Mouse (Mus musculus) limb, embryonic 12.5 days (tissue): ENCODE measurements around the gene Cpsf6. TPM values are rescaled to one million over a fixed set of nuclear protein-coding genes. Genes with fewer than 3 reads are reported as not detected.

Experiments
- ATAC-seq: fragments of 200-750 bp; cut with Nextera tagmentation; 2 replicates; pipeline ENCODE4 v1.8.0; 2017; ENCODE audit warnings: low read depth, moderate TSS enrichment; ENCODE audit not compliant: insufficient number of reproducible peaks, insufficient read depth, low FRiP score, low TSS enrichment
- H3K27ac ChIP-seq: fragments of 300-500 bp; sonication (generic); 2 replicates; pipeline ENCODE4 v1.5.1; 2016; ENCODE audit warnings: mild to moderate bottlenecking, moderate library complexity
- H3K27me3 ChIP-seq: fragments of 300-500 bp; sonication (generic); 2 replicates; pipeline ENCODE4 v1.6.1; 2016; ENCODE audit warnings: mild to moderate bottlenecking, moderate library complexity
- H3K36me3 ChIP-seq: fragments of 300-500 bp; sonication (generic); 2 replicates; pipeline ENCODE4 v1.6.1; 2016; ENCODE audit warnings: mild to moderate bottlenecking, moderate library complexity
- H3K4me1 ChIP-seq: fragments of 300-500 bp; sonication (generic); replicated peaks from 2 replicates; pipeline ENCODE4 v1.6.1; 2016
- H3K4me2 ChIP-seq: fragments of 300-500 bp; sonication (generic); 2 replicates; pipeline ENCODE4 v1.6.1; 2016; ENCODE audit warnings: mild to moderate bottlenecking, moderate library complexity
- H3K4me3 ChIP-seq: fragments of 300-500 bp; sonication (generic); replicated peaks from 2 replicates; pipeline ENCODE4 v1.5.1; 2016; ENCODE audit warnings: mild to moderate bottlenecking
- H3K9ac ChIP-seq: fragments of 300-500 bp; sonication (generic); replicated peaks from 2 replicates; pipeline ENCODE4 v1.6.1; 2016; ENCODE audit warnings: mild to moderate bottlenecking, moderate library complexity
- H3K9me3 ChIP-seq: fragments of 300-500 bp; sonication (generic); 2 replicates; pipeline ENCODE4 v1.6.1; 2016; ENCODE audit warnings: mild to moderate bottlenecking, moderate library complexity
- WGBS: fragments of 180-500 bp; shearing (Covaris S2); methylation state at CpG from one replicate; pipeline ENCODE4 v1.1.7; 2016; 5-methylcytosine and 5-hydroxymethylcytosine counted together
- polyA plus RNA-seq: library from polyadenylated mRNA; unstranded; fragments of >200 nt; fragmentation: Nextera tagmentation; extraction: Ambion mirVana; gene quantifications from 2 replicates; pipeline ENCODE4 v1.2.1, GENCODE M21; 2016

Cpsf6 gene
- polyA plus RNA-seq, 1 experiment from 2014 or later, result 231 TPM

DNA sequence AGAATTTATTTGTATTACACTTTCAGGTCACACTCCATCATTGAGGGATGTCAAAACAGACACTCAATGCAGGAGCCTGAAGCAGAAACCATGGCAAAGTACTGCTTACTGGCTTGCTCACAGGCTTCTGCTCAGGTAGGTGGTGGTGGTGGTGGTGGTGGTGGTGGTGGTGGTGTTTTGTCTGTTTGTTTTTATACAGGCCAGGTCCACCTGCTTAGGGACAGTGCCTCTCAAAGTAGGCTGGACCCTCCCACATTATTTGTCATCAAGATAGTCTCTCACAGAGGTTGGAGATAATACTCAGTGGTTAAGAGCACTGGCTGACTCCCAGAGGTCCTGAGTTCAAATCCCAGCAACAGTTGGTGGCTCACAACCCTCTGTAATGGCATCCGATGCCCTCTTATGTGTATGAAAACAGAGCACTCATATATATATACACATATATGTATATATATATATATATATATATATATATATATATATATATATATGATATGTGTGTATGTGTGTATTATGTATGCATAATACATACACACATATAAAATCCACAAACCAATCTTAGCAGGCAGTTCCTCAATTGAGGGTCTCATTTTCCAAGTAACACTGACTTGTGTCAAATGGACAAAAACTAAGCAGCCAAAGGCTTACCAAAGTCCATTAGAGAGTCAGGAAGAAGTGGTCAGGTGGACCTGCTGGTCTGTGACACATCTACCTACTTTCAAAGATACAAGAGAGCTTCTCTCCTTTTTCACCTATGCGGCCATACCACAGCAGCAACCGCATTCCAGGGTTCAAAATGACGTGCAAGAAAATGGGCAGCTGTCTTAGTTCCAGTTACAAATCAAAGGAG lies 1.1 kb upstream of the Cpsf6 start:
- Histone ChIP-seq H3K27ac (no peak overlapping the region), H3K27me3 (no peaks in the 10 kb centered on the region), H3K4me1 (0 out of 2 replicates have a peak, but pooled peaks cover 4% of the 10 kb centered on the region), H3K36me3 (no peaks in the 10 kb centered on the region), H3K4me3 (no peak overlapping the region), H3K9me3 (no peaks in the 10 kb centered on the region), H3K9ac (no peak overlapping the region), H3K4me2 (no peak overlapping the region)
- WGBS, result 92% methylated on average over 4 of the region's 4 CpGs
- no peak for ATAC-seq

DNA sequence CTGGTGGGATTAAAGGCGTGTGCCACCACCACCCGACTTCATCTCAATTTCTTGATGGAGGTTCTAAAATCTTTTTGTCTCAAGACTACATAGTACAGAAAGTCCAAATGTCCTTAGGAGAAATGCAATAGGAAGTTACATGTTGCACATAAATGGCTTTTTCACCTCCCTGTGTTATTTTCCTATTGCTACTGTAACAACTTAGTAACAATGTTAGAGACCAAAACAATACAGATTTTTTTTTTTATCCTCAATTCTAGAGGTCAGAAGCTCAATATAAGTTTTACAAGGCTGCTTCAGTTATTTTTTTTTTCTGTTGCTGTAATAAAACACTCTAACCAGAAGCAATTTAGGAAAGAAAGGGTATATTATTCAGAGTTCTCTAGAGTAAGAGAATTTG lies 374 bp downstream of the Cpsf6 start:
- no peaks in the 10 kb centered on the region for H3K36me3 ChIP-seq
- WGBS, result 89% methylated on average over 2 of the region's 2 CpGs
- H3K27me3 ChIP-seq, result no peaks in the 10 kb centered on the region
- 0 out of 2 replicates have a peak, but pooled peaks cover 4% of the 10 kb centered on the region for H3K4me1 ChIP-seq
- no peak overlapping the region for H3K4me3 ChIP-seq
- H3K9ac ChIP-seq, result no peak overlapping the region
- H3K9me3 ChIP-seq, result no peaks in the 10 kb centered on the region
- no peak overlapping the region for H3K27ac ChIP-seq
- H3K4me2 ChIP-seq, result no peak overlapping the region
- no peak for ATAC-seq

DNA sequence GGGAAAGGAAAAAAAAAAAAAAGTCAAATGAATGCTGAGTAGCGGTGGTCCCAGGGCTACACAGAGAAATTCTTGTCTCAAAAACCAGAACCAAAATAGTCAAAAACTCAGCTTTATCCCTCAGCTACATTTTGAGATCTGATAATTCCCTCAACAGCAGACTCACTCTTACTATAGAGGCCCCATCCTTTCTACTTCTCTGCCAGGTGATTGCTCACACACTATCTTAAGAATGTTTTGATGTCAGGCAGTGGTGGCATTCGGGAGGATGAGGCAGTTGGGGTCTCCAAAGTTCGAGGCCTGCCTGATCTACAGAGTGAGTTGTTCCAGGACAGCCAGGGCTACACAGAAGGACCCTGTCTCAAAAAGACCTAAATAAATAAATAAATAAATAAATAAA lies 1.2 kb downstream of the Cpsf6 start:
- Histone ChIP-seq H3K27ac (no peak overlapping the region), H3K4me2 (no peak overlapping the region), H3K9ac (no peak overlapping the region), H3K4me3 (no peak overlapping the region), H3K9me3 (no peaks in the 10 kb centered on the region), H3K36me3 (no peaks in the 10 kb centered on the region), H3K4me1 (peaks cover 4% of the 10 kb centered on the region; the same call in 1 of the 2 replicates), H3K27me3 (no peaks in the 10 kb centered on the region)
- 90% methylated on average over 3 of the region's 3 CpGs for WGBS
- no peak for ATAC-seq

DNA sequence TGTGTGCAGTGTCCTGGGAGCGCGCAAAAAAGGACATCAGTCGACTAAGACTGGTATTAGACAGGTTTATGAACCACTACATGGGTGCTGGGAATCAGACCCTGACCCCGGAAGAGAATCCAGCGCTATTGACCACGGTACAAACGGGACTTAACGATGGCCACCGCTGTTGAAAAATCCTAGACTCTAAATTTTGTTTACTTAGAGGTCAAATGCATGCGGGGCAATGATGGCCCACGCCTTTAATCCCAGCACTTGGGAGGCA lies 1.6 kb downstream of the Cpsf6 start:
- no peaks in the 10 kb centered on the region; the same call in 1 of the 2 replicates for H3K36me3 ChIP-seq
- H3K4me2 ChIP-seq, result no peak overlapping the region
- no peaks in the 10 kb centered on the region for H3K9me3 ChIP-seq
- no peak overlapping the region for H3K9ac ChIP-seq
- 93% methylated on average over 11 of the region's 11 CpGs for WGBS
- no peaks in the 10 kb centered on the region for H3K27me3 ChIP-seq
- peaks cover 4% of the 10 kb centered on the region; the same call in 1 of the 2 replicates for H3K4me1 ChIP-seq
- no peak overlapping the region for H3K4me3 ChIP-seq
- H3K27ac ChIP-seq, result no peak overlapping the region
- ATAC-seq, result no peak

DNA sequence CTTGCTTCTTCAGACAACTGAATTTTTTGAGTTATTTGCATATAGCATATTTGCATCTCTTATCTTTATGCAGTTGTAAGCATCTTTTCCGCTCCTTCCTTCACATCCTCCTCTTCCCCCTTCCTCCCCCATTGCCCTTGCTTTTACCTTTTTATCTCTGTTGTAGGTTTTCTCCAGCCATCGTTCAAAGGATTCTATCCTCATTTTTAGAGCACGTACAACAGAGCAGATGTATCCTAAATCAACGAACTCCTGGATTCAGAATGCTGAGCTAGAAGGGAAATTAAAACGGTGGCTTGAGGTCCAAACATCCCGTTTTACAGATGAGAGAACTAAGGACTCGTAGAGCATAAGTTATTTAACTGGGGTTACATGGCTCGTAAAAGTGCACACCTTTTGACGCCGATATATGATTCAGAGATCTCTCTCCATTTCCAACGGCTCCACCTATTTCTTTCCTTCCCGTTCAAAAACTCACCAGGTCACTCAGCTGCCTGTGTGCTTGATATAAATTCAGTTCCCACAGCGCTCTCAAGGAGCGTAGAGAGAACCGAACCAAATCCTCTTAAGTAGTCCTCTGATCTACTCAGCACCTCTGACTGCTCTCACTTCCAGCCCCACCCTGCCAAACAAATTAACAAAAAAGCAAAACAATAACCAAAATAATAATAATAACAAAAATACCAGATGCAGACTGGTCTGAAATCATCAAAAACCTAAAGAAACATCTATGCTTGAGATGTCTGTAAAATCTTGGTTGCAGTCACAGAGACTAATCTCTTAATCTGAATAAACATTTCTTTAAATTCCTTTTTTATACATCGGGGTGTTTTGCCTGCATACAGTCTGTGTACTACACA lies 2.2 kb downstream of the Cpsf6 start:
- ATAC-seq, result no peak
- Histone ChIP-seq H3K36me3 (no peaks in the 10 kb centered on the region; the same call in 1 of the 2 replicates), H3K4me3 (peak overlapping the region; percentile 97), H3K9ac (peak overlapping the region; percentile 35; the same call in 1 of the 2 replicates), H3K9me3 (no peaks in the 10 kb centered on the region), H3K4me2 (peak overlapping the region; percentile 68), H3K27me3 (no peaks in the 10 kb centered on the region), H3K4me1 (peaks cover 4% of the 10 kb centered on the region; the same call in 1 of the 2 replicates), H3K27ac (no peak overlapping the region)
- WGBS, result 20% methylated on average over 16 of the region's 16 CpGs

DNA sequence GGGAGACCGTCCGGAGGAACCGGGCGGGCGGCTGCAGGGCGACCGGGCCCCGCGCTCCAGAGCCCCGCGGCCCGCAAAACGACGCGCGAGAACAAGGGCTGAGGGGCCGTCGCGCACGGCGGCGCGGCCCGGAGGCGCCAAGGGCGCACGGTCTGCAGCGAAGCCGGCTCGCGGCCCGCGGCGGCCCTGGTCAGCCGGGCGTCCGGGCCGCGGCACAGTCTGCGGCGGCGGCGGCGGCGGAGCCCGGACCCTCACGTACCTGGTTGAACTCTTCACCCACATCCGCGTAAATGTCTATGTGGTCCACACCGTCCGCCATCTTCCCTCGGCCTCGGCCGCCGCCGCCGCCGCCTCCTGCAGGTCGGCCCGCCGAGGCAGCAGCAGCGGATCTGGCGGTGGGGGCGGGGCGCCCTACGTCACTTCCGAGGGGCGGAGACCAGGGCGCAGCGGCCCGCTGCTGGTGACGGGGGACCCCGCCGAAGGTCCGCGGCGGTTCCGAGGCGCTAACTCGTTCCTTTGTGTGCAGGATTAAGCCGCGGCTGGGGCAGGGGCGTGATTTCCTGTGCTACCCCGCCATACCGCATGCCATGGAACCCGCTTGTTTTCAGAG lies 3.1 kb downstream of the Cpsf6 start:
- Histone ChIP-seq H3K27ac (peak overlapping the region; percentile 96), H3K9me3 (no peaks in the 10 kb centered on the region), H3K27me3 (no peaks in the 10 kb centered on the region), H3K9ac (peak overlapping the region; percentile 100), H3K36me3 (no peaks in the 10 kb centered on the region; the same call in 1 of the 2 replicates), H3K4me1 (peaks cover 4% of the 10 kb centered on the region; the same call in 1 of the 2 replicates), H3K4me2 (peak overlapping the region; percentile 68), H3K4me3 (peak overlapping the region; percentile 97)
- peak; percentile 95 for ATAC-seq
- under 1% methylated on average over 86 of the region's 86 CpGs for WGBS

DNA sequence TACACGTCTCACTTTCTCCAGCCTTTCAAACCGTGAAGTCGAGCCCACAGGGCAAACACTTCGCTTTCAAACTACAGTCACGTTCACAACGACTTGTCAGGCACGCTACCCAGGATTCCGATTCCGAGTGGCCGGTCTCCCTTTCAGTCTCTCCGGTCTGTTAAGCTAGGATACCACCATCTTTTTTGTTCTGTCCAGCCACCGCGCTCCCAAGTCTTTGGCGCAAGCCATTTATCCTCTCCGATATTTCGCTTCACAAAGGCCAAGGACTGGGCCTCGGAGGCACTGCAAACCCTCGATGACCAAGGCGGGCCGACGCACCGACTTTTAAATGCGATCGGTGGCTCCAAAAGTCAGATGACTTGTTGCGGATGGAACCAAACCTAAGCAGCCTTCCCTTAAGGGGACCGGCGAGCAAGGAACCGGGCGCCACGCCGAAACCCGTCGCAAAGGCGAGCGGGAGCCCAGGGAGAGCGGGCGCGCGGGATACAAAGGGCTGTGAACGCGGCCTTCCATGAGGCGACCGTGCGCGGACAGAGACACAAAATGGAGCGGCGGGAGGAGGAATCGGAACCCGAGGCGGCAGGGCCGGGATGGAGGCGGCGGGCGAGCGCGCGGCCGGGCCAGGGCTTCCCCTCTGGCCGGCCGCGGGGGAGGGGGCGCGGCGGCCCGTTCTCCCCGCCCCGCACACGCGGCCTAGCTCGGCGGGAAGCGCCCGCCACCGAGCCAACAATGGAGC lies 3.8 kb downstream of the Cpsf6 start:
- ATAC-seq, result peak; percentile 60
- no peaks in the 10 kb centered on the region for H3K9me3 ChIP-seq
- under 1% methylated on average over 59 of the region's 74 CpGs for WGBS

DNA sequence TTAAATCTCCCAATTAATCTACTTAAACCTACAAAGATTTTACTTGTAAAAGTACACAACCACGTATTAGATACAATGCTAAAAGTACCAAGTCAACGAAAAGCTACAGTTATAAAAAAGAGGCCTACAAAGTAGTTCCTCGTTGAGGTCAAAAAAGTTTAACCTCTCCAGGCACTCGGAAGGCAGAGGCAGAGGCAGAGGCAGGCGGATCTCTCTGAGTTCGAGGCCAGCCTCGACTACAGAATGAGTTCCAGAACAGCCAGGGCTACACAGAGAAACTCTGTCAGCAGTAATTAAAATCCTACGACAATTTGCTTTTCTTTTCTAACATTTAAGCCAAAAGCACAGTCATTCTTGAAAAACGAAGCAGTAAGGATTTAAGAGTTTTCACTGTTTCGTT lies 4.7 kb downstream of the Cpsf6 start:
- no peaks in the 10 kb centered on the region; the same call in 1 of the 2 replicates for H3K36me3 ChIP-seq
- no peaks in the 10 kb centered on the region for H3K27me3 ChIP-seq
- peak overlapping the region; percentile 100 for H3K9ac ChIP-seq
- WGBS, result 23% methylated on average over 10 of the region's 10 CpGs
- H3K4me3 ChIP-seq, result peak overlapping the region; percentile 97
- H3K9me3 ChIP-seq, result no peaks in the 10 kb centered on the region
- H3K4me2 ChIP-seq, result peak overlapping the region; percentile 68
- peaks cover 4% of the 10 kb centered on the region; the same call in 1 of the 2 replicates for H3K4me1 ChIP-seq
- no peak for ATAC-seq
- no peak overlapping the region for H3K27ac ChIP-seq

More for the DNA sequence above, 3.8 kb downstream of the Cpsf6 start:
- Histone ChIP-seq H3K4me3 (peak overlapping the region; percentile 97), H3K4me1 (peaks cover 4% of the 10 kb centered on the region; the same call in 1 of the 2 replicates), H3K27me3 (no peaks in the 10 kb centered on the region), H3K9ac (peak overlapping the region; percentile 100), H3K36me3 (no peaks in the 10 kb centered on the region; the same call in 1 of the 2 replicates), H3K4me2 (peak overlapping the region; percentile 68), H3K27ac (peak overlapping the region; percentile 96)

DNA sequence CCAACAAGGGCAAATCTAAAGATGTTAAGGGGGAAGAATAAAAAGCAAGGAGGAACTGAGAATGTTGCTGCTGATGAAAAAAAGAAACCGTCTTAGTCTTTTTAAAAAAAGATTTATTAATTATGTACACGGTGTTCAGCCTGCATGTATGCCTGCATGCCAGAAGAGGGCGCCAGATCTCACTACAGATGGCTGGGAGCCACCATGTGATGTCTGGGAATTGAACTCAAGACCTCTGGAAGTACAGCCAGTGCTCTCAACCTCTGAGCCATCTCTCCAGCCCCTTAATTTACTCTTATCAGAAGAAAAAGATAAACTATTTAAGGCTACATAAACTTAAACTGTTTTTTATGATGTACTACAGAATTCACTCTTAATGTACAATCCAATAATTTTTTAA lies 16.7 kb downstream of the Cpsf6 start:
- Histone ChIP-seq H3K4me1 (no peaks in the 10 kb centered on the region), H3K9me3 (no peaks in the 10 kb centered on the region), H3K4me3 (no peak overlapping the region), H3K27ac (no peak overlapping the region), H3K9ac (no peak overlapping the region), H3K4me2 (no peak overlapping the region), H3K36me3 (peaks cover 85% of the 10 kb centered on the region), H3K27me3 (no peaks in the 10 kb centered on the region)
- ATAC-seq, result no peak
- WGBS, result 44% methylated on average over 3 of the region's 3 CpGs

DNA sequence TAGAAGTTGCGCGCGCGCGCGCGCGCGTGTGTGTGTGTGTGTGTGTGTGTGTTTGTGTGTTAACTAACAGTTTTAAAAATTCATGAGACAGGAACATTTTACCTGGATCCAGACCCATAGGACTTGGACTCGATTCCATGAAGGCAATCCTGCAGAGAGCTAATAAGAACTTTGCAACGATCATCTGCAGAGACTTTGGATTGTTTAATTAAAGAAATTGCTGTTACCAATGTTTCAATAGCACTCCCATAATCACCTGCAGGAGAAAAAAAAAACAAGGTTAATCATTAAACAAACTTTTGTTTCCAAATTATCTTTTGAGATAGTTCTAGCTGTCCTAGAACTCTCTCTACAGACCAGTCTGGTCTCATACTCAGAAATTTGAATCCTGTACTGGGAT lies 20.9 kb downstream of the Cpsf6 start:
- H3K9me3 ChIP-seq, result no peaks in the 10 kb centered on the region
- H3K4me3 ChIP-seq, result no peak overlapping the region
- H3K4me2 ChIP-seq, result no peak overlapping the region
- peaks cover 80% of the 10 kb centered on the region for H3K36me3 ChIP-seq
- H3K9ac ChIP-seq, result no peak overlapping the region
- no peak overlapping the region for H3K27ac ChIP-seq
- H3K4me1 ChIP-seq, result no peaks in the 10 kb centered on the region
- WGBS, result 89% methylated on average over 11 of the region's 11 CpGs
- no peak for ATAC-seq
- H3K27me3 ChIP-seq, result no peaks in the 10 kb centered on the region
